Mouse (Mus musculus): ENCODE data around the gene Ppp1r14c.

DNA sequence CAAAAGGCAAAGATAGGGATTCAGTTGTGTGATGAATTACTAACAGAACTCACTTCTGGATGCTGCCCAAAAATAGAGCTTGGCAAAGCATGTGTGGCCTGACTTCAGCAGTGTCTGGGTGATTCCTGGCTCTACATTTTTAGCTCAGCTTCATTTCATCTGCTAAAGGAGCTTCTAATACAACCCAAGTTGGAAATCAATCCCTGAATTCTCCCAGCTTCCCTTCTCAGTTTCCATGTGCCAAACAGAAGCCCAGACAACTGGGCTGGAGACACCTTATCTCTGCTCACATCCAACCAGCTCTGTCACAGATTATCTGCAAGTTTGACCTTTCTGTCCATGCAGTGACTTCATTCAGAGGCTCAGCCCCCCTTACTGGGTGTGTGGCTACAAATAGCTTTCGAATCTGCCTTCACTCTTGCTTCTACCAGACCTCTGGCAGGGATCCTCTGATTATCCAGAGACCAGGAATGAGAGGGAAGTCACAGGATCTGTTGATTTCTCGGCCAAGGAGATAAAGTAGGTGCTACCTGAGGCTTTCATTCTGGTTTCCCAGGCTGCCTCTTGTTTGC, 28.4 kb upstream of the Ppp1r14c start:
- TF ChIP-seq POLR2A (IDR thresholded peaks at IDR 0.05; ENCODE audit: borderline replicate concordance, insufficient read depth, low read length) (no peak), CTCF (IDR thresholded peaks at IDR 0.05; ENCODE audit: borderline replicate concordance, insufficient read depth, low read depth, low read length) (no peak)
